Mouse (Mus musculus) liver, postnatal 0 days (tissue): ENCODE measurements around the gene Slc8b1.

ENCODE experiments used
- CTCF ChIP-seq: sonication (generic); IDR thresholded peaks from 2 replicates; pipeline ENCODE4 v1.5.1; 2016; ENCODE audit warnings: antibody characterized with exemption, low read depth
- EP300 ChIP-seq: IDR thresholded peaks from 2 replicates; pipeline ENCODE4 v1.6.1; 2016; ENCODE audit warnings: antibody characterized with exemption, low read depth, mild to moderate bottlenecking

DNA sequence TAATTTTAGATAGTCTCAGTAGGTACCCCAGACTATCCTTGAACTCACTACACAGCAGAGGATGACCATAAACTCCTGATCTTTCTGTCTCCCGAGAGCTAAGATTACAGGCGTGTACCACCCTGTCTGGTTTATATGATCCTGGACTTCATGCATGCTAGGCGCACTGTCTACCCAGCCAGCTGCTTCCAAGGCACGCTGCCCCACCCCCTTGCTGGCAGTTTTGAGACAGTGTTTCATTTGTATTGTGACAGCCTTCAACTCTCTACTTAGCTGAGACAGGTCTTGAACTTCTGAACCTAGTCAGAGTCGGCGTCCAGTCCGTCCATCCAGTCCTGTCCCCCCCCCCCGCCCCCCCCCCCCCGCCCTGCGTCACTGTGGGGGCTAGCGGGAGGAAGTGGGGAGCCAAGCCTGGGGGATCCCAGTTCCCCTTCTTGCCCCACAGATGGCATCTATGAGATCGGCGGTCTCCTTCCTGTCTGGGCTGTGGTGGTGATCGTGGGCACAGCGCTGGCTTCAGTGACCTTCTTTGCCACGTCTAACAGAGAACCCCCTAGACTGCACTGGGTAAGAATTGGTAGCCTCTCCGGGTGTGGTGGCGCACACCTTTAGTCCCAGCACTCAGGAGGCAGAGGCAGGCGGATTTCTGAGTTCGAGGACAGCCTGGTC, 16.5 kb downstream of the Slc8b1 start:
- TF ChIP-seq CTCF, result no peak
- TF ChIP-seq EP300, result no peak
